Mouse (Mus musculus) right cerebral cortex, postnatal 10 days (tissue): Measurements from ENCODE around the gene Hsd3b5.
"Not testable (repeated sequence)": the region's sequence is repeated elsewhere in the genome, so short reads cannot be mapped to it uniquely, and the experiment has no call there.

Experiments used
- DNase-seq, 2 experiments: peaks; one replicate each; pipeline ENCODE4 v3.0.0; 2021; ENCODE audit warnings: low spot score in 2 of 2

Hsd3b5 gene

DNA sequence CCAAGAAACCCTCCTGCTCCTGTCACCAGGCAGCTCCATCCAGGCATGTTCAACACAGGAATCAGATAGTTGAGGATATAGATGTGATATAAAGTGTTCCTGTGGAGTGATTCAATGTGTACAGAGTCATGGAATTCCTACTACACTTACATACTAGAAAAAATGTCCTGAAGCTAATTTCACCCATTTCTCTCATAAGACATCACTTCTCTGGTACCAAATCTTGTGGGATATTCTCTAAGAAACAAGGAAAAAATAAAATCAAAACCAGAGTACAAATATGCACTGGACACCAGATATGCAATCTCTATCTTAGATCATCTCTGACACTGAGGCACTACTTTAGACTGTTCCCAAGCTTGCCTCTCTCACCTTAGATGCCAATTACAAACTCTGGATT is at the start of gene Hsd3b5:
Gene Hsd3b5 (minus strand): TSS at position 101 of the 400 bp plus-strand sequence.
- no peak for DNase-seq

DNA sequence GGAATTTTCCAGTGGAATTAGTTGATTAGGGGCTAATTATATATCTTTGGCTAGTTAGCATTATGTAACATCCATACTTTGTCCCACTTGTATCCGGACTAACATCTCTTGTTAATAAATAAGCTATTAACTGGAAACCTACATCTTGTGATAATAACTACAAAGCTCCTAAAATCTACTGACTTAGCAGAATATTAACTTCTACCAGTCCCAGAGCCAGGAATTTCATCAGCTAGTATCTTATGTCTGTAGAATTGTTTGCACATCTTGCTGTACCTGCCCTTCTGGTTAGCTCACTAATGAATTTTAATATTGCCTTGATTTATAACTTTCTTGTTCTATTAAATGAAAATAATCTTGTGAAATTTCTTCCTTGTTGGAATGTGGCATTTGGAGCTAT is 5.1 kb upstream of the Hsd3b5 start:
- DNase-seq = no peak

DNA sequence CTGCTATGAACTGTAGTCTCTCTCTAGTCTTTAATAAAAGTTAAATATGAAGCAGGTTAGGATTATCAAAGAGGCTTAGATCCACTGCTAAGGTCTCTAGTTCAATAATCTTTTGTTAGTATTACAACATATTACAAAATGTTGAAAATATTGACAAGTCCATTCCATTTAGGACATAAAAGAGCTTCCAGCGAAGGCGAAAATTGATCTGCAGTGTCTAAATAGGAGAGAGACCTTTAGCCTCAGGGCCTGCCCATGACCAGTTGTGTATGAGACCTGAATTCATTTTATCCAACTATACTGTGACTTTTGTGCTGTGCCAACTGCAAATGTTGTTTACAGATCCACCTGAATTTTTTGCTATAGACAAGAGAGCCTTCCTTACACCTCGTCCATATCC is 419 bp downstream of the Hsd3b5 start:
- no peak for DNase-seq

DNA sequence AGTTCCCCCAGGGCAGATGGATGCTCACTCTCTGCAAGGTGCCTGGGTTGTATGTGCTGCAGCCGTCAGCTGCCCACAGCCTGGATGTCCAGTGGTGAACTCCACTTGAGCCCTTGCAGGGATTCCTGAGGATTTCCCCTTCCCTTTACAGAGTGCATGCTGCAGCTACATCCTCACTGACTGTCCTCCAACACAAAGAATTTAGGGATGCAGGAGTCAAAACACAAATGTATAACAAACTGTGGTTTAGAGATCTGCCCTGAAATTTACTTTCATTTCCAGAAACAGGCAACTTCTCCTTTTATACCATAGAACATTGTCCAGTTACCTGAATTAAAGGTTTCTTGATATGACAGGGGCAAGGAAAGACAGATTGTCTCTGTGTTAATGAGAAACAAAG is 13.3 kb downstream of the Hsd3b5 start:
- not testable (repeated sequence) for DNase-seq

DNA sequence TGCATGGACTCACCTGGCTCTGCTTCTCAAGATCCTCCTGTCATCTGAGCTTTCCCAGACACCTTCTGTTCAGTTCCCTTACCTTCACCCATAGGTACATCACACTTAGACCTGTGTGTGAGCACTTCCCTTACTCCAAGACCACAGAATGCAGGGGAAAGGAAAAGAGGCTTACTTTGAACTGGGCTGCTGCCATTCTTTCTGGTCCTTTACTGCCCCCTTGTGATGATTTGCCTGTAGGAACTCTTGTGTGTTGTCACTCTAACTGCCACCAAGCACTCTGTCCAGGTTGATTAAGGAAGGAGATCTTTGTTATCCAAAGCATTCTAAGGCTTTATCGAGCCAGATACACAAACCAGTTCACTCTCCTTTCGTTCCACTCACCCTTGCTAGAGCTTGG is 13.8 kb downstream of the Hsd3b5 start:
- not testable (repeated sequence) for DNase-seq

DNA sequence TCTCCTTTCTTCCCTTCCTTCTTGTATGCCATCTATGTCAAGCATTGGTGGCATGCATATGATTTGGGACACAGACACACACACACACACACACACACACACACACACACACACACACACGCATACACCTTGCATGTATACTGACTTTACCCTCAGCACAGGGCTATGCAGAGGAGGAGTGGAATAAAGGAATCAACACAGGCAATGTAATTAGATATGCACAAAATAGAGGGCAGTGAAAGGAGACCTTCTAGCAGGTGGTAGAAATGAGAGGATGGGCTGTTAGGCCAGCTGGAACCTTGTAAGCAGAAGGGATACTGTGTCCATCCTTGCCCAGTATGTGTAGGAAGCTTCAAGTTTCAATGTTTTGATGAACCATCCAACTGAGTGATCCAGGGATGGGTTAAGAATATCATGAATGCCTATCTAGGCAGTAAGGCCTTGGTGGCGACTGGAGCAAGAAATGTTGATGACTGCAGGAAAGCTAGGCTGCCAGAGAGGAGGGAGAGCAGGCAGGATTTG is 15.6 kb downstream of the Hsd3b5 start:
- not testable (repeated sequence) for DNase-seq

DNA sequence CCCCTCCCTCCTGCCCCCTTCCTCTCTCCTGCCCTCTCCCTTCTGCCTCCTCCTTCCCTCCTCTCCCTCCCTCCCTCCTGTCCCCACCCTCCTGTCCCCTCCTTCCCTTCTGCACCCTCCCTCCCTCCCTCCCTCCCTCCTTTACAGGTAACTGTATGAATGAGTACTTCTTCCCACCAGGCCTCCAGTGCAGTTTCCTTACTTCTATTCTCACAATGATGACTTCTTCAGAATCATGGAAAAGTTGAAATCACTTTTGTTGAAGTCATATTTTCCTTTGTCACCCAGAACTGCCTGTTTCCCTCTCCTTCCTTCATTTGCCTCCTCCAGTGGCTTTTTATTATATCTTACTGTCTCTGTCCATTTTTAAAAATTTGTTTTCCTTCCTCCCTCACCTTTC is 16.1 kb downstream of the Hsd3b5 start:
- DNase-seq = no peak

DNA sequence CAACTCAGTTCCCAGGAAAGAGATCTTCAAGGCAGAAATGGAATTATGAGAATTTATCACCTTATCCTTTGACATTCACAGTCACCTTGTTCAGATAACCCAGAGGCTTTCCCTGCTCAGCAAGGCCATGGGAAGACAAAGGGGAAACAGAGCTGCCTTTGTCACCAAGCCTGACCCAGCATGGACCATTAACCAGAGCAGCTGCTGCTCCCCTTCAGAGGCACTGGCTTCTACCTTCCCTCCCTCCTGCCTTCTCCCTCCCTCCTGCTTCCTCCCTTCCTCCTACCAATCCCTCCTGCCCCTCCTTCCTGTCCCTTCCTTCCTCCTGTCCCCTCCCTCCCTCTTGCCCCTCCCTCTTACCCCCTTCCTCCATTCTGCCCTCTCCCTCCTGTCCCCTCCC is 16.5 kb downstream of the Hsd3b5 start:
- DNase-seq = not testable (repeated sequence)

DNA sequence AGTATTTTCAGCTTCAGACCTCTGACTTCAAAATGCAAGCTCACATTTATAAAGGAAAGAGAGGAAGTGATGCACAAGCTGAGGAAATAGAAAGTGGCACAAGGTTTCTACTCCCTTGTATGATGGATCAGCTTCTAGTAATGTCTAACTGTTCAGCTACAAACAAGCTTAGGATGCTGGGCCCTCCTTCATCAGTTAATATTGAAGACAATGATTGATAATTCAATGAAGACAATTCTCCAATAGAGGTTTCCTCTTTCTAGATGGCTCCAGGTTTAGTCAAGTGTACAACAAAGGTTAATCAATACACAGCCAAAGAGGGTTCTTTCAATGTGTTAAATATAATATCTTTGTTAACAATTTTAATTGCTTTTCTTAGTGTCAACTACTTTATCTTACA is 41.3 kb downstream of the Hsd3b5 start, which contains the start of gene Gm10681:
Gene Gm10681 (minus strand): TSS at position 101 of the 400 bp plus-strand sequence.
- no peak for DNase-seq

DNA sequence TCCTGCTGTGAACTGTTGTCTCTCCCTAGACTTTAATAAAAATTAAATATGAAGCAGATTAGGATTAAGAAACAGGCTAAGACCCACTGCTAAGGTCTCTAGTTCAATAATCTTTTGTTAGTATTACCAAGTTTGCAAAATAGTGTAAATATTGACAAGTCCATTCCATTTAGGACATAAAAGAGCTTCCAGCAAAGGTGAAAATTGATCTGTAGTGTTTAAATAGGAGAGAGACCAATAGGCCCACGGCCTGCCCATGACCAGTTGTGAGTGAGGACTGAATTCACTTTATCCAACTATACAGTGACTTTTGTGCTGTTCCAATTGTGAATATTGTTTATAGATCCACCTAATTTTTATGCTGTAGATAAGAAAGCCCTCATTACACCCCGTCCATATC is 42.3 kb downstream of the Hsd3b5 start:
- no peak for DNase-seq

DNA sequence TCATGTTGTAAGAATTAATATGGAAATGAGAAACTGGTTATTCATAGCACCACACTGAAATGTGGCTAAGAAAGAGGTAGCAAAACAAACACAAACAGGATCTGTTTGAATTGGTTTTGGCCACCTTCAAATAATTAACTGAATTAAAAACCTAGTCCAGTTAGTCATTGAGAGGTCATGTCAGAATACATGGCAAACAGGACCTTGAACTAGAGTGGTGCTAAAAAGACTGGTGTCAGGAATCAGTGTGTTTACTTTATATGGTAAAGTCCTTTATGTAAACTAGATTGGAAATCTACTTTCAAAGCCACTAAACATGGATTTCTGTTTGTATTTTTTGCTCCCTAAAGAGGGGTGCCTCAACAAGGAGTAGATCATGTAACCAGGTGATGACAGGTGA is 47.4 kb downstream of the Hsd3b5 start:
- DNase-seq = not testable (repeated sequence)

DNA sequence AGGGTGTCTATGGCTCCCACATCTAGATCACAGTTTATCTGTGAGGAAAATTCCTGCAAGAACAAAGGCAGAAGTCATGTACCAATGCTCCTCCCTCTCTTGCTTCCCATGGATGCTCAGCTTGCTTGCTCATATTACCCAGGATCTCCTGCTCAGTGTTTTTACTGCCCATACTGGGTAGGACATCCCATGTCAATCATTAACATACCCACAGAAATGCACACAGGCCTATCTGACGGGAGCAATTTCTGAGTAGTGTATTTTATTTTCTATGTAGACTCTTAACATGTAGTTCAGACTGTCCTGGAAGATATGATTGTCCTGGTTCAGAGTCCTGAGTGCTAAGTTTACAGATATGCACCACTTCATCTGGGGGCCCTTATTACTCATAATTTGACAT is 47.9 kb downstream of the Hsd3b5 start:
- DNase-seq = not testable (repeated sequence)

DNA sequence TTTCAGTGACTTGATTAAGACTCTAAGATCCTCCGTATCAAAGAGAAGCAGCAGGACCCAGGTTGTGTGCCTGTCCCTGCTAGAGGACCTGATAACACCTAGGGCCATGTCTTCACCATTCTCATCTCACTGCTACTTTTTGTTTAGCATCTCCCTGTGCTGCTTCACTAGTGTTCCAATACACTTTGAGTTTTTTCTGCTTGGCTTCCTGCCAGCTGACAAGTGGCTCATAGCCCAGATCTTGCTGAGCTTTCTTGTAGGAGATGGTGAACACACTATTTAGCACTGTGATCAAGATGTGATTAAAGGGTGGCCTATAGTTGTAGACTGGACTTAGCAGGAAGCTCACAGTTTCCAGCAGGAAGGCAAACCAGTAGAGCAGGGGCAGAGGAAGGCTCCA is 49.0 kb downstream of the Hsd3b5 start:
- DNase-seq = peak; percentile 91
